Mouse (Mus musculus) cerebellum, postnatal 25 days (tissue): ENCODE data around the gene Tecpr2.
A peak's percentile ranks its signal among the peaks of the same experiment; 100 is the strongest.

Experiments used
- DNase-seq, 2 experiments: peaks; one replicate each; pipeline ENCODE4 v3.0.0; 2021; ENCODE audit warnings: mixed read lengths in 2 of 2

Gene Tecpr2

DNA sequence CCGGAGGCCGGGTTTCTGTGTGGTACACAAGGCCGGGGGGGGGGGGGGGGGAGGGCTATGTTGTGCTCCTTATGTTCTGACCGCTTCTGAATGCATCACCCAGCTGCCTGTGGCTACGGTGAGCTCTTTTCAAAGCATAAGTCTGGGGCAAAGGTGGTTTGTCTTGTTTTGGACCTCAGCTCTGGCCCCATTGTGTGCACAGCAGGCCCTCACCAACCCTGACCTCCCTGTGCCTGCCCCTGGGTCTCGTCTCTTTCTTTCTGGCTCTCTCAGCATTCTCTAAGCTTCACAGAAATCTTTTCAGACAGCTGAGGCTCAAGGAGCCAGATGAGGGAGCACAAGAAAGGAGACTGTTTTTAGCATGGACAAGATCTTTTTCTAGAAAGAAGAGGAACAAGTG lies 23.5 kb upstream of the Tecpr2 start:
- no peak for DNase-seq

DNA sequence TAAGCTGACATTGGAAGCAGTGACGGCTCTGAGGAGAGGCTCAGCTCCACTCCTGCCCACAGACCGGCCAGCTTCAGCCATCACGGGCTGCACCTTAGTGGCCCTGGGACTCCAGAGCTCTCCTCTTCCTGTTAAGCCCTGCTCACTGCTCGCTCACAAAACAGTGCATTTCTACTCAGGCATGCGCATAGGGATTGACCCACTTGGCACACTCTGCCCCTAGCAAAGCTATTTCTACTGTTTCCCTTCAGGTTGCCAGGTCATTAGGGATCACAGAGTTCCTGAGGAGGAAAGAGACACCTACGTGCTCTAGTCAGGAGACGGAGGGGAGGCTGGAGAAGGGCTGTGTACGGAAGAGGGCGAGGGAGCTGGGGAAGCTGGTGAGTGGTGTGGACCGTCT lies 23.1 kb upstream of the Tecpr2 start:
- peak; percentile 26 to 44 for DNase-seq

DNA sequence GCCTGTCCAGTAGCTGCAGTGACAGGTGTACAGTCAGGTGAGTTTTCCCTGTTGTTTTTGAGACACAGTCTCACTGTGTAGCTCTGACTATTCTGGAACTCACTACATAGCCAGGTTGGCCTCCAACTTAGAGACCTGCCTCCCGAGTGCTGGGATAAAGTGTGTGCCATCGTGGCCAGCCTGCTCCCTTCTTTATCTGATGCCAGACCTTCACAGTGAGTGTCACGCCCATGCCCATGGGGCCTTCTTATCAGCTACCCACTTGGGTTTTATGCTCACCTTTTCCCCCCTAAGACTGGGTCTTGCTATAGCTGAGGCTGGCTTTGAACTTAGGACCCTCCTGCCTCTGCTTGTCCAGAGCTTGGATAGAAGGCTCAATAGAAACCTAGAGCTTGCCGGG lies 19.0 kb upstream of the Tecpr2 start:
- DNase-seq, result no peak

DNA sequence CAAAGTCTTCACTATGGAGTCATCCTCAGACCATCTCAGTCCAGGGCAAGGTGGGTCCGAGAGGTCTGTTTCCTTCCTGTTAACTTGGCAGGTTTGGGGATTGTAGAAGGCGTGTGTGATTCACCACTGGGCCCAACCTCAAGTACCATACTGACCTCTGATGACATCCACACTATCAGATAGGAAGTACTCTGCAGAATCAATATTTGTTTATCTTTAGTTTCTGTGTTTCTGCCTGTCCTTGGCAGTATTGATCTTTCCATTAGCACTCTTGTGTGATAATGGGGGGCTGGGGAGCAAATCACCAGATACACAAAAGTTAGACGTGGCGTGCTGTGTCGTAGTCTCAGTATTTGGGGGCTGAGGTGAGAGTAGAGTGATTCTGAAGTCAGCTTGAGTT lies 17.8 kb upstream of the Tecpr2 start:
- DNase-seq, result no peak

DNA sequence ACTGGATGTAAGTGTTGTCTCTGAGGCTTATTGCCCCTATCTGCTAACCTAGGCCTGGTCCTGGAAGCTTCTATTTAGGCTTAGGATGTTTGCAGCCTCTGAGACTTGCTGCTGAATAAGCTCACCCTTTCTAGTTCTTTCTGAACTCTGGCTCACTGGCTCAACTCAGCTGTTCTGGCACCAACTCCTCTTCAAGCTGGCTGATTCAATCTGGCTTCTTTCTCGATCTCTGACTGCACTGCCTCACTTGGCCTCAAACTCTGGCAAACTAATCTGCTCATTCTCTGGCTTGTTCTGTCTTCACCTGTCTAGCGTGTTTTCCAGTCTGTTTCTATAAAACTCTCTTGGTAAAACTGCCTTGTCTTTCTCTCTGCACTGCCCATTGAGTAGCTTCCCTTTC lies 13.7 kb upstream of the Tecpr2 start:
- DNase-seq, result no peak

DNA sequence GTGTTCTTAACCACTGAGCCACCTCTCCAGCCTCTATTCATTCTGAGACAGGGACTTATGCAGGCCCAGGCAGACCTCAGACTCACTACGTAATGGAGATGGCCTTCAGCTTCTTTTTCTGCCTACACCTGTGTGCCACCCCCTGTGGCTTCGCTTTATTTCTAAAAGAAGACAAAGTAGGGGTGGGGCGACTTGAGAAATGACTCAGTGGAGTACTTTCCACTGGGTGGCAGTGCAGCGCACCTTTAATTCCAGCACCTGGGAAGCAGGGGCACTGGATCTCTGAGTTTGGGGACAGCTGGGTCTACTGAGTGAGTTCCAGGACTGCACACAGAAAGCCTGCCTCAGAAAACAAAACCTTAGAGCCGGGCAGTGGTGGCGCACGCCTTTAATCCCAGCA lies 6.8 kb upstream of the Tecpr2 start:
- DNase-seq, result peak in 1 of 2 experiments; percentile 31

DNA sequence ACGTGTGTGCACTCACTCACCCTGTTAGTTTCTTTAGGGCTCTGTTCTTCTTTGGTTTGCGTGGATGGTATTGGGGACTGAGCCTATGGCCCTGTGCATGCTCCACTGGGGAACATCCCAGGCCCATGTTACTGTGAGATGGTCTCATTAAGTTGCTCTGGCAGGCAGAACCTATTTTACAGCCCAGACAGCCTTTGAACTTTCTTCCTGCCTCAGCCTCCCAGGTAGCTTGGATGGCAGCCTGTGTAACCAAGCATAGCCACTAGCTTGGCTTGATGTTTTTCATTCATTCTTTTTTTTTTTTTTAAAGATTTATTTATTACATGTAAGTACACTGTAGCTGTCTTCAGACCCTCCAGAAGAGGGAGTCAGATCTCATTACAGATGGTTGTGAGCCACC lies 3.8 kb upstream of the Tecpr2 start:
- DNase-seq, result no peak

DNA sequence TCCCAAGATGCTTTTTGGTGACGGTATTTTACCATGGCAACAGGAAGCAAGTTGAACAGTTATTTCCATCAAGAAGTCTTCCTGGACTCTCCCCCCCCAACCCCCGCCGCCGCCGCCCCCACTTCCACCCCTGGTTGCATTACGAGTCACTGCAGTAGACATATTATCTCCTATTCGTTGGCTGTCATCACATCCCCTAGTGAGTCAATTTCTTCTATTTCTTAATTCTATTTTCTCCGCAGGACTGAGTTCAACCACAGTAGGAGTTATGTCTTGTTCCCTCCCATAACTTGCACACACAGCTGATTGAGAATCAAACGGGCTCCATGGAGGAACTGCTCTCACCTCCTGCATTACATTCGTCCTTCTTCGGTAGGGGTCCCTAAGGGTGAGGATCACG lies 958 bp upstream of the Tecpr2 start:
- DNase-seq, result no peak

DNA sequence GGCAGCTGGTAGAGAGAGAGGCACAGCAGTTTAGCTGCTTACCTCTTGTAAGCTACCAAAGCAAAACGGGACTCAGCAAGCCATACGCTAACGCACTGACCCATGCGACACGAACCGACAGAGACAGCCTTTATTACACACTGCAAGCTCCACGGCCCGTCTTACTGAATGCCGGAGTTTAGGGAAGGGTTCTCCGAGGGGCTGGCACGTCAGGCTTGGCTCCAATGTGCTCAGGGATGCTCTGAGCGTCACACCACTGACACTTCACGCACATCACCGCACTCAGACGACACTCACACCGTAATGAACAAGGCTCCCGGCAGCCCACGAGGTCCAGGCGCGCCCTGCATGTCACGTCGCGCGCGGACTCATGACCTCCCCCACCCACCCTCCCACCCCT lies 458 bp upstream of the Tecpr2 start:
- no peak for DNase-seq

DNA sequence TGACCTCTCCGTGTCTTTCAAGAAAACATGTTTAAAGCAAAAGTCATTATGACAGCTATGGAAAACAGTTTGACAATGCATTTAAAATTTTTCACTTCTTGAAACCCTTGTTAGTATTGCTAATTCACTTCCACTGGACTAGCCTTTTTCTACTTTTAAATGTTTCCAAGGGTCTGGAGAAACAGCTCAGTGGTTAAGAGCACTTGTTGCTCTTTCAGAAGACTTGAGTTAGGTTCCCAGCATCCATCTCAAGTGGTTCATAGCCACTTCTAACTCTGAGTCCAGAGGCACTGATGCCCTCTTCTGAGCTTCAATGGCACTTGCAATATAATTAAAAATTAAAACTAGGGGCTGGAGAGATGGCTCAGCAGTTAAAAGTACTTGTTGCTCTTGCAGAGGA lies 2.8 kb downstream of the Tecpr2 start:
- DNase-seq, result no peak

DNA sequence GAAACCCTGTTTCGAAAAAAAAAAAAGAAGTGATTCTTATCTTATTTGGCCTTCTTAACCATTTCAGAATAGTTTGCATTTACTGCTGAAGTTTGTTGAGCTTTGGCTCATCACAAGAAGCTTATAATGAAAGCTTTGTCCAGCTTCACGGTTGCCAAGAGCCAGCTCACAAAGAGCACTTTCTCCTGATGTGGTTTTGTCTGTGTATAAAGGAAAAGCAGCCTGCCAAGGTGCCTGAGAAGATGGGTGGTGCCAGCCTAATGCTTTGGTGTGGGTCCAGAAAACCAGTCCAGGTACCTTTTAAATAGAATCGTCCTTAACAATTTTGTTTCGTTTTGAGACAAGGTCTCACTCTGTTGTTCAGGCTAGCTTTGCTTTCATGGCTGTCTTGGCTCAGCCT lies 13.0 kb downstream of the Tecpr2 start:
- no peak for DNase-seq

DNA sequence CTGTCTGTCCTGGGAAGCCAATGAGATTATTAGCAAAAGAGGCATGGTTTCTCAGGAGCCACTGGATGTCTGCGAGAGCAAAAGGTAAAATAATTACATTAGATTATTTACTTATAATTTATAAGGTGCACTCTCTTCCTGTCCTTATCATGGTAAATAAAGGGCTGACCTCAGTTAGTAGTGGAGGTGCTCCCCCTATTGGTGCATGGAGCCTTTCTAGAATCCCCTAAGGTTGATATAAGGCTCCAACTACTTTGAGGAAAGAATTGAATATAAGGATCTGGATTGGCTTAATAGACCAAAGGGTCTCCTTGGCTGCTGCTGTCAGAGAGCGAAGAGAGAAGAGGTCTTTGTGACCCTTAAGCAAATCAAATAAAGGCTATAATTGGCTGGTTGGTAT lies 14.5 kb downstream of the Tecpr2 start:
- DNase-seq, result peak in 1 of 2 experiments; percentile 21

DNA sequence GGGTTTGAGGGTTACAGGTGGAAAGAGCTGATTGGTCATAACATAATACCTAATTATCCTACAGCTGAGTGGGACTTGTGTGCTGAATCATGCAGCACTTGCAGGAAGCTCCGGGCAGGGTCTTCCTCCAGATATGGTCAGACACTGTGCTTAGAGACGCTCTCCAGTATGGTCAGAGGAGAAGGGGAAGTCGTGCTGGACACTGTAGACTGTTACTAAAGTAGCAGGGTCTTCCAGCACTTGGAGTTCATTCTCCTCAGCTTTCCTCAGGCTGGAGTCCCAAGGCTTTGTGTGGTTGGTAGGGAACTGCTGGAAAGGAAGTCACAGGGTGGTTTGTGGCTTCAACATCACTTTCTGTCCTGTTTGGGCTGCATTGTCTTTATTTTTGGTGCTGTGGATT lies 18.8 kb downstream of the Tecpr2 start:
- no peak for DNase-seq

DNA sequence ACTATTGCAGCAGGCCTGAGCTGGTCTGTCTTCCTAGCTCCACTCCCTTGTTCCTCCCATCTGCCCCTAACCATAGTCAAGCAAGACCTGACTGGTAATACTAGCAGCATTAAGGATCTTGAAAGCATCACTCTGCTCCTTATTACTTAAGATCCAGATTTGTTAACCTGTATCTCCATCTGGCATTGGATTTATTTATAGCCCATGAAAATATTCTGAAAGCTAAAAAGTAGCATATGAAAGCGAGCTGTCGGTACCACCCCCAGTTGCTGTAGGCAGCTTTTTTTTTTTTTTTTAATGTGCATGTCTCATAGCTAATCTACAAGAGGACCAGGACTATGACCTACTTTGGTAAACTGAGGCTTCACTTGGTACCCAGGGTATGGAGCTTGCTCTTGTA lies 20.9 kb downstream of the Tecpr2 start:
- no peak for DNase-seq

DNA sequence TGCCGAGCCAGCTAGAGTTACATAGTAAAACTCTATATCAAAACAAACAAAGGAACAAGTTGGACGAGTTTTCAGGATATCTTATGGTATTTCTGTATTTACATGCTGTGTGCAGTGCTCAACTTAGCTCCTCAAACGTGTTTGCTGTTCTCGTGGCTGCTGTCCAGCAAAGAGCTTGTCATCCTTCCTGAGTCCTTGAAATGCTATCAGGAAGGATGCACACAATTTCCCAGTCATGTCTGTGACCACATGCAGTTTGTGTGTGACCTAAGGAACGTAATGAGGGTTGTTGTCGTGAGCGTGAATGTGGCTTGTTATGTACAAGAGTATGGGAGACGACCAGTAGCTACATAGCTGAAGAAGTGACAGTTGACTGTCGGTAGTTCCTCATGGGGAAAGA lies 26.7 kb downstream of the Tecpr2 start:
- no peak for DNase-seq

DNA sequence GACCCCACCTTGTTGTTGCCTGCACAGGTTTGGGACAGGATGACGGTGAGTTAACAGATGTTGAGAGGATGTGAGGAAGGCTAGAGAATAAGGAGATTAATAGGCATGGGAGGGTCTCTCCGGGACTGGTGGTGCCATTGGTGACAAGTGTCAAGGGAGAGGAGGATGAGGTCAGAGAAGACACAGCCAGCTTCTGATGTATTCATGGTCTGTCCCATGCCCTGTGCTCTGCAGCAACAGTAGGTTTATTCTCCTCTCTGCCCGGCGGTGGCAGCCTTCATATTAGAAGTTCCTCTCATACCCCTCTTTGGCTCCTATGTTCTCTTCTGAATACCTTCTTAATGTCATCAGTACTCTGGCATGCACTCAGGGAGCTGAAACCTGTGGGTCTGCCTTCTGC lies 31.2 kb downstream of the Tecpr2 start:
- no peak for DNase-seq

DNA sequence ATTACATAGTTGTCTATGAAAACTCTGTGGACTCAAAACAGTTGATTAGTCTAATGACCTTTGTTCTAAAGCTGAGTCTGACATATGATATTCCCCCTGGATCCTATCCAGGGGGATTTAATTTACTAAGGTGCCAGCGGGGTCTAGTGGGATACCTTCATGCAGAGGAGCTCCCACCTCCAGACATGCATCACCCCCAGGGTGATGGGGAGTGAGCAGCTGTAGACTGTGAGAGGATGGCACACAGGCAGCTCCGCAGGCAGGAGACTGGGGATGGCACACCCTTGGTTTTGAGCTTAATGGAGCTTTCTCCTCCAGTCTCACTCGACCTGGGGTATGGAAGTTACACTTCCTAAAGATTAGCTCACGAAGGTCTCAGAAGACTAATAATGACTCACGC lies 32.5 kb downstream of the Tecpr2 start:
- DNase-seq, result no peak

DNA sequence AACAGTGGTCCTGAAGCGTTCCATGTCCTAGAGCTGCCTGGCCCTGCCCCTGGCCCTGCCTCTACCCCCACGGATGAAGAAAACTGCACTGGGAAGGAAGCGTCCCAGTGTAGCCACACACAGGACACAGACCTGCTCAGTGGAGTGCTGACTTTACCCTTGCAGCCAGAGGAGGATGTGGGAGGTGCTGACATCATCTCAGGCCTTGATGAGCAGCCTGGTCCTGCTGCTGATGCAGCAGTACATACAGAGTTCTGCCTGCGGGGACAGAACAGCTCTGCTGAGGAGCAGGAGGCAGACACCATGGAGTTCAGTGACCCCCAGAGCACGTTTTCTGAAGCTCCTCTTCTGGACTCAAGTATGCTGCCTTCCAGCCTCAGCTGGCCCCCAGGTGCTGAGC lies 43.8 kb downstream of the Tecpr2 start:
- DNase-seq, result no peak

DNA sequence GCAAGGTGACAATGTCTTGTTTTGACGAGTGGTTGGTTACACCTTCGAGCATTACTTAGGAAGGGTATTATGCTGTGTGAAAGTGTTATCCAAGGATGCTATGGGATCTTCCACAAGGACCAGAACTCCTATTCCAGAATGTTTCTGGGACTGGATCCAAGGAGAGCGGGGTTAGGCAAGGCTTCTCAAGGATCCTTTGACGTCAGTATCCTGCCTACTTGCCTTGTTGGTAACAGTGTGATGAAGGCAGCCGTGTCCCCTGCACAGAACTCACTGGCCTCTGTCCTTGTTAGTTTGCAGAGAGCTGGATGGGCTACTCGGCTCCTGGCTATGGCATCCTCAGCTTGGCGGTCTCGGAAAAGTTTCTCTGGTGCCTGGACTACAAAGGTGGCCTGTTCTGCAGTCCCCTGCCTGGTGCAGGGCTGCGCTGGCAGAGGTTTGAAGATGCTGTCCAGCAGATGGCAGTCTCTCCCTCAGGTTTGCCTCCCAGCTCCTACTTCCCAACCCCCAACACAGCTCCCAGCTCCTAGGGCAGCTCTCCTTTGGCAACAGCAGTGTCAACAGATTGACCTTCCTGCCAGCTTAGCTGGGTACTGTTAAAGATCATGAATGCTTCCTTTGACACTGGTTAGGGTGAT lies 47.0 kb downstream of the Tecpr2 start:
- peak; percentile 92 to 94 for DNase-seq

DNA sequence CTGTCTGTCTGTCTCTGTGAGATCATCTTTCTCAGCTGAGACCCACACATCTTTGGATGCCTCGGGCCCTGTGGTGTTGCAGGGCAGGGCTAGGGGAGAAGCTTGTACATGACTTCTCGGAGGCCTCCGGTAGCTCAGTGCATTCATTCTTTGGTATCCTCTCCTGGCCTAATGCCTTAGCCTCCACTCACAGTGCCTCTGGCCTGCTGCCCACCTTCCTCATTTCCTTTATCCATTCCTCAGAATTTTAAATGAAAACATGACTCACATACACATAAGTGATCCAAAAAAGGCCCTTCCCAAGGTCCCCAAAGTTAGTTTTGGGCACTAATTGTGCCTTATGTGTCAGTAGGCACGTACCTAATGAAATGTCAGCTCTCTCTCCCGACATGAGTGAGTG lies 48.4 kb downstream of the Tecpr2 start:
- peak in 1 of 2 experiments; percentile 44 for DNase-seq

DNA sequence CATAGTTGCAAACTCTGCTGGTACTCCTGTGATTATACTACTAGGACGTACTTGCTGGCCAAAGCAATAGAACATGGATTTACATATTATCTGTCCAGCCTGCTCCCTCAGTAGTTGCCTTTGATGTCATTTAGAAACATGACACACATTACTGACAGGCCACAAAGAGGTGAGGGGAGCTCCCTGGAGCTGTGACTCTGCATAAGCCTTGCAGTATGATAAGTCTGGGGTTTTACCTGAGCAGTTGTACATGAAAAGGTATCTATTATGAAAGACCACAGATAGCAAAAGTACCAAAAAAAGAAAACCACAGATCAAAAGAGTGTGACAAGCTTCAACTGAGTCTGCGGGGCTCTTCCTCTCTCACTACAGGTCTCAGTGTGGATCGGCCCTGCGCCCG lies 50.3 kb downstream of the Tecpr2 start:
- DNase-seq, result no peak

DNA sequence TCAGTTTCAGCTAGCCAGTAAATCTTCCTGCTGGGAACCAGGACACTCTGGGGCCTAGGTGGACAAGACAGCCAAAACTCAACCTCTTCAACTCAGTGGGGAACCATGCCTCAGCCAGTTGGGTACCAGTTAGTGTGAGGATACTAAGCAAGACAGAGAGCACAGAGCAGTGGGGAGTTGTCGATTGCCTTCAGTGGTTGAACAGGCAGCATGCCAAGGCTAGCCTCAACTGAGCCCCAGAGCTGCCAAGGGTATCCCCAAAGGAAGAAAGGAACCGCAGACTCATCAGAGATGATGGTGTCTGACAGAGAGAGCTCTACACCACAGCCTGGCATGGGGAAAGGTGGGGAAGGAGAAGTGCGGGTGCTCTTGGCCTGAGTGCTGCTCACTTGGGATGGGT lies 51.8 kb downstream of the Tecpr2 start:
- DNase-seq, result peak; percentile 33 to 43

DNA sequence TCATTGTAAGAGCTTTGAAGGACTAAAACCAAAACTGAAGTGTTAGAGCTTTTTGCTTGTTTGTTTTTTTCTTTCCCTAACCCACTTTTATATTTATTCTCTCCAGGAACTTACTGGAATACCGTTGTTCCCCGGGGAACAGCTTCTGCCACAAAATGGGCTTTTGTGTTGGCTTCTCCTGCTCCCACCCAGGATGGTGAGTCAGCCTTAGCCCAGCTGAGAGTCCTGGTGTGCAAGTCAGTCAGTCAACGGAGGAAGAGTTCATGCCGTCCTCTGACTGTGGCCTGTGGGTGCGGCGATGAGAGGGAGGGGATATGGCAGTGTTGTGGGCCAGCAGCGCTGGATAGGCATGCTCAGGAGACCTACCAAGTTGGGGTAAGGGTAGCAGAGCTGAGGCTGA lies 57.2 kb downstream of the Tecpr2 start:
- DNase-seq, result no peak

DNA sequence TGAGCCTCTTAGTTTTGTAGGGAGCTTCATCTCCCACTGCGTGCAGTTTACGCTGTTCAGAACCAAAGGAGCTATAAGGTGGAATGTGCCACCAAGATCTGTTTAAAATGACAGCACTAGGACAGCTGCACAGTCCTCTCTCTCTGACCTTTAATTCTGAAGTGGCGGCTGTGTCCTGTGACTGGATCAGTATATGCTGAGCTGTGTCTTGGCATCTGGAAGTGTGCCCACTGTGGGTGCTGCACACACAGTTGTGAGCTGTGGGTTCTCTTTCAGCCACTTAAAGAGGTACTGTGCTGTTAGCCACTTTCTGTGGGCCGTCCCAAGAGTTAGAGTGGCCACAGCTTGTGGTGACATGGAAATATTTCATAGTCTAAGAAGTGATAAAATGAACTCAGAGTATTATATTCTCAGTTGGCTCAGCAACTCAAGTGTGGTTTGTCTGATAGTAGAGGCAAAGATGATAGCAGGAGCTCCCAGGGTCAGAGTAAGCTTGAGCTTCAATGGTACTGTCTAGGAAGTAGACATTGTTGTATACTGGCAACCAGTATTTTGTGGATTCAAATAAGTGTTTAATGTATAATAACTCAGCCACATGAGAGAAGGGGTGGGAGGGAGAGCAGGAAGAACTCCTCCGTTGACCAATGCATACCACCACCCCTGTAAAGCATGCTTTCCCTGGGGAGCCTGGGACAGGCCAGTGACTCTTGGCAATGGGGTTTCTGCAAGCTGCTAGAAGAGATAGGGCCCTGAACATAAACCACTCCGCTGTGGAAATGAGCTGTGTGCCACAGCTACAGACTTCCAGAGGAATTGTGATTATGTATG lies 59.2 kb downstream of the Tecpr2 start:
- DNase-seq, result no peak

DNA sequence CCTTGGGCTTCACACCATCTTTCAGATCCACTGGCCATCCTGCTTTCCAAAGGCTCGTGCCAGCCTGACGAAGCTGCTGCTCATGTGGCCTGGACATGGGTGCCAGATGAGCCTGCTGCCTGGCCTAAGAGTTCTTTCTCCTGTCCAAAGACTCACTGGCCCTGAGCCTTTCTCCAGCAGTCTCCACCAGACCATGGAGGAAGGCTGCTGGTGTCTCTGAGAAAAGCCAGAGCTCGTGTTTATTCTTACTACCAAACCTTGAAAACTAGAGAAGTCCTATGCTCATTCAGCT lies 59.8 kb downstream of the Tecpr2 start:
- DNase-seq, result no peak
